Mouse (Mus musculus) forebrain, embryonic 10.5 days (tissue): ENCODE measurements around the gene Mtcl1. TPM values are rescaled to one million over a fixed set of nuclear protein-coding genes. Genes with fewer than 3 reads are reported as not detected.

Source experiments
- DNase-seq: peaks from one replicate; pipeline ENCODE4 v3.0.0-alpha.2; 2017; ENCODE audit warnings: low spot score; ENCODE audit errors: extremely low spot score
- H3K27ac ChIP-seq: fragments of 300-500 bp; sonication (generic); 2 replicates; pipeline ENCODE4 v1.5.1; 2016; ENCODE audit warnings: mild to moderate bottlenecking
- H3K27me3 ChIP-seq: fragments of 300-500 bp; sonication (generic); 2 replicates; pipeline ENCODE4 v1.6.1; 2016; ENCODE audit warnings: mild to moderate bottlenecking; ENCODE audit not compliant: poor library complexity, severe bottlenecking
- H3K36me3 ChIP-seq: fragments of 300-500 bp; sonication (generic); replicated peaks from 2 replicates; pipeline ENCODE4 v1.6.1; 2016; ENCODE audit warnings: mild to moderate bottlenecking, moderate library complexity
- H3K4me1 ChIP-seq: fragments of 300-500 bp; sonication (generic); 2 replicates; pipeline ENCODE4 v1.6.1; 2016
- H3K4me3 ChIP-seq: fragments of 300-500 bp; sonication (generic); 2 replicates; pipeline ENCODE4 v1.5.1; 2016; ENCODE audit warnings: mild to moderate bottlenecking, moderate library complexity
- H3K9me3 ChIP-seq: fragments of 300-500 bp; sonication (generic); 2 replicates; pipeline ENCODE4 v1.6.1; 2016; ENCODE audit warnings: mild to moderate bottlenecking, moderate library complexity
- WGBS: fragments of 180-500 bp; shearing (Covaris S2); methylation state at CpG from one replicate; pipeline ENCODE4 v1.1.7; 2016; 5-methylcytosine and 5-hydroxymethylcytosine counted together
- polyA plus RNA-seq: library from polyadenylated mRNA; unstranded; fragments of >200 nt; fragmentation: Nextera tagmentation; extraction: Ambion mirVana; gene quantifications from 2 replicates; pipeline ENCODE4 v1.2.1, GENCODE M21; 2016

Gene Mtcl1
- polyA plus RNA-seq, 1 experiment from 2014 or later = 28.4 TPM

DNA sequence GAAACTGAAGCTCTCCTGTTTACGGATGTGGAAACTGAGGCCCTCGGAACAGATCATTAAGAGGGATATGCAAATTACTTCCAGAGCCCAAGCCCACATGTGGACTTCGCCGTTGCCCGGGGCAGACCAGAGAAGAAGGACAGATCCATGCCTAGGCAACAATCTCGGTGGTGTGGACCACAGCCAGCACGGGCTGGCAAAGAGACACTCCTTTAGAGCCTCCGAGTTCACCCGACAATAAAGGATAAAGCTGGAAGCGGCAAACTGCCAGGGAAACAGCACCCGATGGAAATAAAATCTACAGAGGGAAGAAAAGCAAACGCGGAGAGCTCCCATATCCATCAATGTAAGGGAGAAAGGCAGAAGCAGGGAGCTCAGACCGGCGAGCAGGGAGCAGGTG lies 103.9 kb downstream of the Mtcl1 start:
- no peaks in the 10 kb centered on the region for H3K9me3 ChIP-seq
- H3K27ac ChIP-seq = no peak overlapping the region
- no peak for DNase-seq
- 93% methylated on average over 15 of the region's 15 CpGs for WGBS
- peaks cover 97% of the 10 kb centered on the region for H3K36me3 ChIP-seq
- H3K4me1 ChIP-seq = no peaks in the 10 kb centered on the region
- no peak overlapping the region for H3K4me3 ChIP-seq
- no peaks in the 10 kb centered on the region for H3K27me3 ChIP-seq

GRCm38 (mm10) chr17:66342932-66343331 lies 106.6 kb downstream of the Mtcl1 start:
- Histone ChIP-seq H3K4me3 (no peak overlapping the region), H3K4me1 (no peaks in the 10 kb centered on the region), H3K27ac (no peak overlapping the region), H3K27me3 (no peaks in the 10 kb centered on the region), H3K9me3 (no peaks in the 10 kb centered on the region), H3K36me3 (peaks cover 99% of the 10 kb centered on the region)
- DNase-seq = no peak
- WGBS = 95% methylated on average over 18 of the region's 18 CpGs

DNA sequence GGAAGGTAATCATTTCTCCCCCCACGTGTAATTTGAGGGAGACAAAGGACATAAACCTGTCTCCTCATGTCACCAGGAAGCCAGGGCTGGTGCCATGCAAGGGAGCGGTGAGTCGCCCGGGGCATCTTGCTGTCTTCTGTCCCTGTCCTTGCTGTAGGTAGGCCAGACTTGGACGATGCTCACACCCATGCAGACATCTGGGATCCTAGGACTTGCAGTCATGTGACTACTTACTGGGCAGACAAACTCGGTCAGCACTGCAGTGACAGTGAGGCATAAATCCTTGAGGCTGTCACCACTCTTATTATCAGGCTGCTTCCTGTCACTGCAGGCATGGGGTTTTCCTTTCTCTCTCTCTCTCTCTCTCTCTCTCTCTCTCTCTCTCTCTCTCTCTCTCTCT lies 107.9 kb downstream of the Mtcl1 start:
- no peaks in the 10 kb centered on the region for H3K27me3 ChIP-seq
- H3K27ac ChIP-seq = no peak overlapping the region
- H3K4me1 ChIP-seq = no peaks in the 10 kb centered on the region
- no peaks in the 10 kb centered on the region for H3K9me3 ChIP-seq
- H3K36me3 ChIP-seq = peaks cover 99% of the 10 kb centered on the region
- H3K4me3 ChIP-seq = no peak overlapping the region
- DNase-seq = no peak
- 93% methylated on average over 6 of the region's 6 CpGs for WGBS

DNA sequence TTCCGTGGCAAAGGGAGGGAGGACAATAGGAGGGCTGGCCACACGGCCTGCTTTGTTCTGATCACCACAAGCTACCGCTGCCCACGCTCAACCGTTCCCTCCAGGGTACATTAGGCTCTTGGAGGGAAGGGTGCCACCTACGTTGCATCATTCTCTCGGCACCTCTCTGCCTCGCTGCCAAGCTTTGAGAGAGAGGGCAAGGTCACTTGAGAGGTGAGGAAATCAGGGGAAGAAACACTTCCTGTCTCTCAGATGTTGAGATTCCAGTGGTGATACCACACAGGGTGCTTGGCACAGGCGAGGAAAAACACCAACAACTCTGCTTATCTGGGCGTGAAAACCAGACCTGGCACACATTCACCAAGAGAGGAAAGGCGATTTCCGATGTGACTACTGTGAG lies 108.8 kb downstream of the Mtcl1 start:
- no peaks in the 10 kb centered on the region for H3K4me1 ChIP-seq
- no peaks in the 10 kb centered on the region for H3K27me3 ChIP-seq
- no peak overlapping the region for H3K4me3 ChIP-seq
- no peak for DNase-seq
- peaks cover 95% of the 10 kb centered on the region for H3K36me3 ChIP-seq
- WGBS = 92% methylated on average over 12 of the region's 12 CpGs
- H3K9me3 ChIP-seq = no peaks in the 10 kb centered on the region
- H3K27ac ChIP-seq = 0 out of 2 replicates have a peak overlapping the region, but pooled peaks have one; percentile 53

- no peak overlapping the region for H3K27ac ChIP-seq
- no peaks in the 10 kb centered on the region for H3K4me1 ChIP-seq
- no peak overlapping the region for H3K4me3 ChIP-seq
- peaks cover 67% of the 10 kb centered on the region for H3K36me3 ChIP-seq
- H3K9me3 ChIP-seq = no peaks in the 10 kb centered on the region
- H3K27me3 ChIP-seq = no peaks in the 10 kb centered on the region
- DNase-seq = no peak
- WGBS = 90% methylated on average over 13 of the region's 13 CpGs
These were observed 111.6 kb downstream of the Mtcl1 start for GRCm38 (mm10) chr17:66337929-66338328.

DNA sequence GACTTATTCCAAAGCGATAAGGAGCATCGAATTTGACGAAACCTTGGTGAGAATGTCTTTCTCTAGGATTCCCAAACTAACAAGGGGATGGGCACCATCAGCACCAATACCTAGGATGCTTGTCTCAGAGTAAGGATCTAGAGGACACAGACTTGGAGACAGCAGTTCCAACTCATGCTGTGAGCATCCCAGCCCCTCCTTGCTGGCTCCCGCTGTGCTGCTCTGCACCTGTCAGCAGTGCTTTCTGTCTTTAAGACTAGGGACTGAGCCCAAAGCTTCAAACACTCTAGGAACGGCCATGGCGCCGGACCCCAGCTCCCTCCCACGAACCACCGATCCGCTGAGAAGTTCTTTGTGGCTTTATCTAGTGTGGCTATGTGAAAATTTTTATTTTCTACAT lies 114.0 kb downstream of the Mtcl1 start:
- Histone ChIP-seq H3K27ac (no peak overlapping the region), H3K4me3 (no peak overlapping the region), H3K36me3 (peaks cover 43% of the 10 kb centered on the region), H3K9me3 (no peaks in the 10 kb centered on the region), H3K4me1 (no peaks in the 10 kb centered on the region), H3K27me3 (no peaks in the 10 kb centered on the region)
- no peak for DNase-seq
- WGBS = 91% methylated on average over 10 of the region's 10 CpGs

- H3K36me3 ChIP-seq = peaks cover 37% of the 10 kb centered on the region
- no peak overlapping the region for H3K4me3 ChIP-seq
- 71% methylated on average over 4 of the region's 4 CpGs for WGBS
- H3K27ac ChIP-seq = no peak overlapping the region
- H3K4me1 ChIP-seq = no peaks in the 10 kb centered on the region
- DNase-seq = no peak
- H3K27me3 ChIP-seq = no peaks in the 10 kb centered on the region
- H3K9me3 ChIP-seq = no peaks in the 10 kb centered on the region
These were observed 114.7 kb downstream of the Mtcl1 start for GRCm38 (mm10) chr17:66334894-66335293.

GRCm38 (mm10) chr17:66331207-66331606 lies 118.3 kb downstream of the Mtcl1 start:
- H3K27ac ChIP-seq = no peak overlapping the region
- no peak overlapping the region for H3K4me3 ChIP-seq
- H3K9me3 ChIP-seq = peaks cover 6% of the 10 kb centered on the region
- H3K36me3 ChIP-seq = peaks cover under 1% of the 10 kb centered on the region; the same call in 1 of the 2 replicates
- peaks cover under 1% of the 10 kb centered on the region; the same call in 1 of the 2 replicates for H3K4me1 ChIP-seq
- WGBS = 89% methylated on average over 6 of the region's 6 CpGs
- DNase-seq = no peak
- no peaks in the 10 kb centered on the region for H3K27me3 ChIP-seq

DNA sequence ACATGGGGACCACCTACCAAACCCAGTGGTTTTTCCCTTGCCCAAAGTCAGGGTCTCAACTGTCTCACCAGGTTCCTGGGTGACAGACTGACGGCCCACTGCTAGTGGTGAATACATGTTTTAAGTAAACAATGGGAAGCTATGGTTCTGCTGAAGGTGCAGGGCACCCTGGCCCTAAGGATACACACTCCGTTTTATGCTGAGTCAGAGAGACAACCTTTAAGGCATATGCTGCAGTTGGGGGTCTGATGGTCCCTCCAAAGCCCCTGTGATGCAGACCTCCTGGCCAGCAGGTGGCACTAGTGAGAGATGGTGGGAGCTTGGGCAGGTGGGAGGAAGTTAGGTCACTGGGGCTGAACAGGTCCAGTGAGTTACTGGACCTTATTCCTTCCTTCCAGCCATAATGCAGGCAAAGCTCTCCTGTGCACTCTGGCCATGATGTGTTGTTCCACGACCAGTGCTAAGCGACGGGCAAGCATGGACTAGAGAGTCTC lies 123.0 kb downstream of the Mtcl1 start:
- no peak overlapping the region for H3K4me3 ChIP-seq
- no peaks in the 10 kb centered on the region for H3K27me3 ChIP-seq
- no peak overlapping the region for H3K27ac ChIP-seq
- peaks cover 6% of the 10 kb centered on the region for H3K9me3 ChIP-seq
- no peak for DNase-seq
- 89% methylated on average over 5 of the region's 5 CpGs for whole genome bisulfite sequencing
- H3K4me1 ChIP-seq = peaks cover 12% of the 10 kb centered on the region; the same call in 1 of the 2 replicates
- H3K36me3 ChIP-seq = no peaks in the 10 kb centered on the region

- WGBS = 79% methylated on average over 4 of the region's 4 CpGs
- no peak for DNase-seq
- H3K4me3 ChIP-seq = no peak overlapping the region
These were observed 123.4 kb downstream of the Mtcl1 start for GRCm38 (mm10) chr17:66326204-66326545.

GRCm38 (mm10) chr17:66325440-66326203 lies 123.9 kb downstream of the Mtcl1 start:
- H3K9me3 ChIP-seq = peaks cover 6% of the 10 kb centered on the region
- H3K27me3 ChIP-seq = no peaks in the 10 kb centered on the region
- no peaks in the 10 kb centered on the region for H3K36me3 ChIP-seq
- H3K4me3 ChIP-seq = no peak overlapping the region
- DNase-seq = no peak
- peaks cover 12% of the 10 kb centered on the region; the same call in 1 of the 2 replicates for H3K4me1 ChIP-seq
- WGBS = 61% methylated on average over 14 of the region's 14 CpGs
- H3K27ac ChIP-seq = no peak overlapping the region

More at GRCm38 (mm10) chr17:66326204-66326545, 123.4 kb downstream of the Mtcl1 start:
- Histone ChIP-seq H3K27ac (no peak overlapping the region), H3K36me3 (no peaks in the 10 kb centered on the region), H3K27me3 (no peaks in the 10 kb centered on the region), H3K9me3 (peaks cover 6% of the 10 kb centered on the region), H3K4me1 (peaks cover 12% of the 10 kb centered on the region; the same call in 1 of the 2 replicates)

GRCm38 (mm10) chr17:66324836-66325235 lies 124.7 kb downstream of the Mtcl1 start:
- Histone ChIP-seq H3K27ac (no peak overlapping the region), H3K4me3 (no peak overlapping the region), H3K36me3 (no peaks in the 10 kb centered on the region), H3K27me3 (no peaks in the 10 kb centered on the region), H3K9me3 (peaks cover 6% of the 10 kb centered on the region), H3K4me1 (peaks cover 12% of the 10 kb centered on the region; the same call in 1 of the 2 replicates)
- WGBS = 92% methylated on average over 3 of the region's 3 CpGs
- DNase-seq = no peak

- 84% methylated on average over 15 of the region's 15 CpGs for WGBS
- DNase-seq = no peak
These were observed 126.8 kb downstream of the Mtcl1 start for GRCm38 (mm10) chr17:66322646-66323255.

More at GRCm38 (mm10) chr17:66322646-66323255, 126.8 kb downstream of the Mtcl1 start:
- peaks cover 15% of the 10 kb centered on the region for H3K4me1 ChIP-seq
- H3K27ac ChIP-seq = no peak overlapping the region
- H3K27me3 ChIP-seq = no peaks in the 10 kb centered on the region
- H3K9me3 ChIP-seq = peaks cover 4% of the 10 kb centered on the region
- H3K4me3 ChIP-seq = no peak overlapping the region
- H3K36me3 ChIP-seq = no peaks in the 10 kb centered on the region
